Mouse (Mus musculus) heart, embryonic 15.5 days (tissue): ENCODE measurements around the gene Tmem190. TPM values are rescaled to one million over a fixed set of nuclear protein-coding genes. Genes with fewer than 3 reads are reported as not detected.

Experiments used
- ATAC-seq: fragments of 200-750 bp; cut with Nextera tagmentation; replicated peaks from 2 replicates; pipeline ENCODE4 v1.8.0; 2017; ENCODE audit warnings: low read depth, moderate TSS enrichment; ENCODE audit not compliant: insufficient number of reproducible peaks, insufficient read depth, low FRiP score
- H3K27ac ChIP-seq: fragments of 300-500 bp; sonication (generic); 2 replicates; pipeline ENCODE4 v1.5.1; 2015; ENCODE audit warnings: mild to moderate bottlenecking, inconsistent platforms
- H3K27me3 ChIP-seq: fragments of 300-500 bp; sonication (generic); 2 replicates; pipeline ENCODE4 v1.6.1; 2015; ENCODE audit warnings: inconsistent platforms
- H3K36me3 ChIP-seq: fragments of 300-500 bp; sonication (generic); 2 replicates; pipeline ENCODE4 v1.6.1; 2015; ENCODE audit warnings: mild to moderate bottlenecking, inconsistent platforms
- H3K4me1 ChIP-seq: fragments of 300-500 bp; sonication (generic); replicated peaks from 2 replicates; pipeline ENCODE4 v1.6.1; 2015; ENCODE audit warnings: inconsistent platforms
- H3K4me2 ChIP-seq: fragments of 300-500 bp; sonication (generic); 2 replicates; pipeline ENCODE4 v1.6.1; 2015; ENCODE audit warnings: inconsistent platforms, mild to moderate bottlenecking, moderate library complexity
- H3K4me3 ChIP-seq: fragments of 300-500 bp; sonication (generic); 2 replicates; pipeline ENCODE4 v1.5.1; 2015; ENCODE audit warnings: mild to moderate bottlenecking, inconsistent platforms
- H3K9ac ChIP-seq: fragments of 300-500 bp; sonication (generic); 2 replicates; pipeline ENCODE4 v1.6.1; 2015; ENCODE audit warnings: mild to moderate bottlenecking, inconsistent platforms
- H3K9me3 ChIP-seq: fragments of 300-500 bp; sonication (generic); replicated peaks from 2 replicates; pipeline ENCODE4 v1.6.1; 2016; ENCODE audit warnings: inconsistent platforms
- WGBS: fragments of 180-500 bp; shearing (Covaris S2); methylation state at CpG from one replicate; pipeline ENCODE4 v1.1.7; 2015; ENCODE audit warnings: mixed read lengths; 5-methylcytosine and 5-hydroxymethylcytosine counted together
- polyA plus RNA-seq: library from polyadenylated mRNA; unstranded; fragments of >200 nt; fragmentation: Nextera tagmentation; extraction: Ambion mirVana; gene quantifications from 2 replicates; pipeline ENCODE4 v1.2.1, GENCODE M21; 2015

Tmem190 gene
- polyA plus RNA-seq, 1 experiment from 2014 or later: not detected

DNA sequence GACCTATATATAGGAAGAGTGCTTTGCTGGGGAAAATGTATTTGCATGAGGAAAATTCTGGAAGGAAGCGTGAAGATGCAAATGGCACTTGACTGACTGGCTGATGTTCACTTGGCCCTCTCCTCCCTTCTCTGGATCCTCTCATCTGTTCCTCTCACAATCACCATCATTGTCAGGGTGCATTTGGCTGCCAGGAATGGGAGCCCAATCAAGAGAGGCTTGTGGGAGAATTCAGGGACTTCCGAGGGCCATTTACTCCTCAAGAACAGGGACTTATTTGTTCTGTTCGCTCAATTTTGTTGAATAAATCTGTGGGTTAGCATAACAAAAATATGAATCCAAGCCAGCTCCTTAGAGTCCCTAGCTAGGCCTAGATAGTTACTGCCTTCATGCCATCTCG lies 39.0 kb downstream of the Tmem190 start:
- WGBS: 74% methylated on average over 4 of the region's 4 CpGs
- no peak overlapping the region for H3K27ac ChIP-seq
- no peak overlapping the region for H3K4me2 ChIP-seq
- no peak overlapping the region for H3K4me3 ChIP-seq
- no peaks in the 10 kb centered on the region for H3K9me3 ChIP-seq
- H3K9ac ChIP-seq: no peak overlapping the region
- H3K36me3 ChIP-seq: no peaks in the 10 kb centered on the region
- peaks cover 11% of the 10 kb centered on the region for H3K4me1 ChIP-seq
- ATAC-seq: no peak
- H3K27me3 ChIP-seq: no peaks in the 10 kb centered on the region

DNA sequence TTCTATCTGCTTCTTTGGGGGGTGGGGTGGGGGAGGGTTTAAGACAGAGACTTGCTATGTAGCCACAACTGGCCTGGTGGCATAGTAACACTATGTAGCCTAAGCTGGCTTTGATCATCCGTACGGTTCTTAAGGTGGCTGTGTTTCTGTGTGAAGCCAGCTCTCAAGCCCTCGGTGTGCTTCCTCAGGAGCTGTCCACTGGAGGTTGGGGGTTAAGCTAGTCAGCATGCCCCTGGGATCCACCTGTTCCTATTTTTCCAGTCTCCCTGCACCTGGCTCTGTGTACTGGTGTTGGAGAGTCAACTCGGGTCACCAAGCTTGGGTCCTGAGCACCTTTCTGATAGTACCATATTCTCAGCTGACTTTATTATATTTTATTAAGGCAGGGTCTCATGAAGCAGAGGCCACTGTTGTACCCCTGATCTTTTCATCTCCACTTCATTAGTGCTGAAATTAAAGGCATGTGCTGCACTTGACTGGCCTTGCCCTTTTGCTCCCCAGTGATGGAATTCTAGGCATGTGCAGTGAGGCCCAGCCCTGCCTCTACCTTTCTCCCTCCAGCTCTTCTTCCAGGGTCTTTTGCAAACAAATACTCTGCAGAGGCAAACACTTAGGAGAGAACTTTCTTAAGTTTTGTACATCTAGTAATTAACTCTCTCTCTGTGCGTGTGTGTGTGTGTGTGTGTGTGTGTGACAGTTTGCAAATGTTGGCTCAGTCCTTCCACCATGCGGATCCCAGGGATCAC lies 39.6 kb downstream of the Tmem190 start:
- WGBS: 51% methylated on average over 6 of the region's 6 CpGs
- Histone ChIP-seq H3K36me3 (no peaks in the 10 kb centered on the region), H3K4me2 (no peak overlapping the region), H3K4me3 (no peak overlapping the region), H3K27me3 (no peaks in the 10 kb centered on the region), H3K27ac (no peak overlapping the region; the same call in 1 of the 2 replicates), H3K9ac (no peak overlapping the region), H3K9me3 (no peaks in the 10 kb centered on the region), H3K4me1 (peaks cover 11% of the 10 kb centered on the region)
- ATAC-seq: no peak

DNA sequence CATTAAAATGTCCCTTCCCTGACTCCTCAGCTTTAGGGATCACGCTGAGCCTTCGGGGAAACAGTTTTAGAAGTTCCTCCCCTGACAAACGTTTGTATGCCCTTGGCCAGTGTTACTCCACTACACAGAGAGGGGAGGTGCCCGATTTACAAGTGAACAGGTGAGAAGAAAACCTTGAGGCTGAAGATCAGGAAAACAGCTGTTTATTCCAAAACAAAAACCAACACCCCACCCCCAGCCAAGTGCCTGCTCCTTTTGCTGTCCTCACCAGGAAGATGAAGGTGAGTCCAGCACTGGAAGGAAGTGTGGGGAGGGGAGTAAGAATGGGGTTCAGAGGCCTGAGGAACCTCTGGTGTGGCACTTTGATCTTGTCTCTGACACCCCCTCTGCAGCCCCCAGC lies 42.6 kb downstream of the Tmem190 start:
- WGBS: 43% methylated on average over 4 of the region's 4 CpGs
- ATAC-seq: no peak
- Histone ChIP-seq H3K9me3 (no peaks in the 10 kb centered on the region), H3K4me3 (no peak overlapping the region), H3K27ac (no peak overlapping the region), H3K9ac (no peak overlapping the region), H3K4me1 (peaks cover 11% of the 10 kb centered on the region), H3K4me2 (no peak overlapping the region), H3K36me3 (no peaks in the 10 kb centered on the region), H3K27me3 (peaks cover 16% of the 10 kb centered on the region)

DNA sequence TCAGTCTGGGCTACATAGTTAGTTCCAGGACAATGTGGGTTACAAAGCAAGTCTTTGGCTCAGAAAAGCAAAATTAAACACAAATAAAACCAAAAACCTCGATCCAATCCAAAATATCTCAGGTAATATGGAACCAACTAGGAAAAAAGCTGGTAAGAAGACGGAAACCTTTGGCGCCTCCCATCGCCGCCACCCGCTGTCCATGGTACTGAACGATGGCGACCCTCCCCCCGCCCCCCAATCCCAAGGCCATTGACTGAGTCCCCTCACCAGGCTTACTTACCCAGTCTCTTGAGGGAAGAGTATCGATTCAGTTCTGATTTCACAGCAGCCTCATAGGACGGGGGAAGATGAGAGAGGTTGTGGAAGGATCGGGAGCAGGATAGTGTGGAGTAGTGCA lies 47.7 kb downstream of the Tmem190 start:
- Histone ChIP-seq H3K27me3 (peaks cover 62% of the 10 kb centered on the region), H3K4me2 (no peak overlapping the region), H3K4me3 (no peak overlapping the region), H3K27ac (no peak overlapping the region), H3K4me1 (no peaks in the 10 kb centered on the region), H3K36me3 (no peaks in the 10 kb centered on the region), H3K9me3 (no peaks in the 10 kb centered on the region), H3K9ac (no peak overlapping the region)
- ATAC-seq: no peak
- 6% methylated on average over 12 of the region's 12 CpGs for WGBS

Other genes with a start within 250 kb of the Tmem190 start
- gene Syt5, start 235.4 kb upstream of the Tmem190 start, polyA plus RNA-seq: 1.3 and 2.0 TPM in 2 replicates
- not detected in 2 replicates for gene Ptprh, start 178.9 kb upstream of the Tmem190 start, polyA plus RNA-seq
- 1.5 and 1.6 TPM in 2 replicates for gene Tmem86b, start 151.5 kb upstream of the Tmem190 start, polyA plus RNA-seq
- 6.2 and 8.2 TPM in 2 replicates for gene Ppp6r1, start 123.9 kb upstream of the Tmem190 start, polyA plus RNA-seq
- 71.7 and 81.2 TPM in 2 replicates for gene Hspbp1, start 97.9 kb upstream of the Tmem190 start, polyA plus RNA-seq
- 0.79 TPM in 2 replicates for gene Brsk1, start 92.3 kb upstream of the Tmem190 start, polyA plus RNA-seq
- 0.11 TPM in 1 of 2 replicates, not detected in the other for gene Tmem150b, start 57.7 kb upstream of the Tmem190 start, polyA plus RNA-seq
- gene Kmt5c, start 42.8 kb upstream of the Tmem190 start, polyA plus RNA-seq: 47.8 and 59.4 TPM in 2 replicates
- 34.9 and 35.6 TPM in 2 replicates for gene Cox6b2, start 29.8 kb upstream of the Tmem190 start, polyA plus RNA-seq
- gene Fam71e2, start 11.6 kb upstream of the Tmem190 start, polyA plus RNA-seq: not detected in 2 replicates
- gene Il11, start 78 bp upstream of the Tmem190 start, polyA plus RNA-seq: 0.06 TPM in 1 of 2 replicates, not detected in the other
- 4.2 and 5.0 TPM in 2 replicates for gene Tmem238, start 6.7 kb downstream of the Tmem190 start, polyA plus RNA-seq
- 197 and 209 TPM in 2 replicates for gene Rpl28, start 9.9 kb downstream of the Tmem190 start, polyA plus RNA-seq
- gene Ube2s, start 29.7 kb downstream of the Tmem190 start, polyA plus RNA-seq: 283 and 347 TPM in 2 replicates
- gene Shisa7, start 61.8 kb downstream of the Tmem190 start, polyA plus RNA-seq: 0.05 and 0.14 TPM in 2 replicates
- gene Isoc2b, start 87.3 kb downstream of the Tmem190 start, polyA plus RNA-seq: 3.0 and 4.8 TPM in 2 replicates
- gene Isoc2a, start 94.2 kb downstream of the Tmem190 start, polyA plus RNA-seq: 1.3 and 1.6 TPM in 2 replicates
- not detected in 2 replicates for gene Gm36210, start 123.6 kb downstream of the Tmem190 start, polyA plus RNA-seq
- 2.1 and 3.0 TPM in 2 replicates for gene Zfp628, start 132.3 kb downstream of the Tmem190 start, polyA plus RNA-seq
- gene Nat14, start 139.1 kb downstream of the Tmem190 start, polyA plus RNA-seq: 4.2 and 5.3 TPM in 2 replicates
- gene Ssc5d, start 142.8 kb downstream of the Tmem190 start, polyA plus RNA-seq: 2.6 and 3.3 TPM in 2 replicates
- 4.8 and 5.3 TPM in 2 replicates for gene Sbk2, start 181.5 kb downstream of the Tmem190 start, polyA plus RNA-seq
- gene Sbk3, start 188.2 kb downstream of the Tmem190 start, polyA plus RNA-seq: 0.33 and 0.55 TPM in 2 replicates
- gene Zfp579, start 213.2 kb downstream of the Tmem190 start, polyA plus RNA-seq: 22.5 and 26.7 TPM in 2 replicates
- 11.3 and 12.1 TPM in 2 replicates for gene Zfp524, start 231.5 kb downstream of the Tmem190 start, polyA plus RNA-seq
- gene Fiz1, start 231.8 kb downstream of the Tmem190 start, polyA plus RNA-seq: 26.2 and 31.4 TPM in 2 replicates
- 0.78 TPM in 1 of 2 replicates, not detected in the other for gene Gm44973, start 232.6 kb downstream of the Tmem190 start, polyA plus RNA-seq
- gene Zfp865, start 237.4 kb downstream of the Tmem190 start, polyA plus RNA-seq: 3.3 and 5.5 TPM in 2 replicates
- gene Ccdc106, start 237.6 kb downstream of the Tmem190 start, polyA plus RNA-seq: 1.7 and 3.7 TPM in 2 replicates